22 mouse cellular contexts compared by ENCODE assay signal in the genomic region with DNA sequence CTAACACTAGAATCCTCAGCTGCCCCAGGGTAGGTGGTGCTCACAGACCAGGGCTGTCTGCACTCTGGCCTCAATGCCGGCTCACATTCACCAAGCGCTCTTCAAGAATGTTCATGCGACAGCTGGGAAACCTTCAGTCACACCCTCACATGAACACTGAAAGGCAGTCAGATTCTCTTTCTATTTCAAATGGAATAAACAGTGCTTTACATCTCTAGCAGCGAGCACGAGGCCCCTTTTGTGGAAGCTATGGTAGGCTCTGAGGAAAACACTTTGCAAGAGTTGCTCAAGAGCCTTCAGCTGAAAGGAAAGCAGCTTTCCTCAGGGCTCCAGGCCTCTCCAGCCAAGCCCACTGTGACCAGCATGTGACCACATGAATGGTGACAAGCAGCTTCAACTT. TPM values are rescaled to one million over a fixed set of nuclear protein-coding genes. Genes with fewer than 3 reads are reported as not detected.
DNase-seq lines count a peak whose midpoint lies in the region; ATAC-seq lines count a peak whose summit lies in the region.
"Had no signal": no experiment of that assay in that cellular context is flagged by ENCODE, and none has a peak within 500 bp of the region (broad histone marks: within the 10 kb centered on the region; RNA-seq: fewer than 3 reads in every experiment).

No protein-coding gene starts in this region.

- H3K4me2 ChIP-seq in lung, embryonic 15.5 days = no peak overlapping the region
- no peak overlapping the region for H3K4me2 ChIP-seq in intestine, embryonic 15.5 days (replicated peaks)
- H3K4me2 ChIP-seq: embryonic facial prominence, embryonic 13.5 days; forebrain, embryonic 12.5 days; hindbrain, embryonic 12.5 days had no signal

- no peaks in the 10 kb centered on the region for H3K4me1 ChIP-seq in lung, embryonic 15.5 days
- H3K4me1 ChIP-seq in intestine, embryonic 15.5 days (replicated peaks) = no peaks in the 10 kb centered on the region
- H3K4me1 ChIP-seq: embryonic facial prominence, embryonic 13.5 days; forebrain, embryonic 12.5 days; hindbrain, embryonic 12.5 days had no signal

- no peaks in the 10 kb centered on the region for H3K9me3 ChIP-seq in lung, embryonic 15.5 days
- no peaks in the 10 kb centered on the region for H3K9me3 ChIP-seq in intestine, embryonic 15.5 days
- H3K9me3 ChIP-seq: embryonic facial prominence, embryonic 13.5 days; forebrain, embryonic 12.5 days; hindbrain, embryonic 12.5 days had no signal

- peak; percentile 94 for ATAC-seq in lung, embryonic 15.5 days (ENCODE audit: borderline replicate concordance, extremely low read depth, low FRiP score, low TSS enrichment)
- no peak for ATAC-seq in megakaryocyte-erythroid progenitor cell, adult 5-6 weeks (replicated peaks; ENCODE audit: low FRiP score, low TSS enrichment, poor library complexity, severe bottlenecking)
- no peak for ATAC-seq in intestine, embryonic 15.5 days
- ATAC-seq: forebrain, postnatal 0 days; hindbrain, embryonic 16.5 days had no signal

- no peaks in the 10 kb centered on the region for H3K27me3 ChIP-seq in lung, embryonic 15.5 days
- no peaks in the 10 kb centered on the region for H3K27me3 ChIP-seq in intestine, embryonic 15.5 days (replicated peaks)
- H3K27me3 ChIP-seq: embryonic facial prominence, embryonic 13.5 days; forebrain, embryonic 12.5 days; hindbrain, embryonic 12.5 days had no signal

- no peaks in the 10 kb centered on the region; the same call in 1 of the 2 replicates for H3K36me3 ChIP-seq in lung, embryonic 15.5 days
- no peaks in the 10 kb centered on the region for H3K36me3 ChIP-seq in intestine, embryonic 15.5 days
- H3K36me3 ChIP-seq: embryonic facial prominence, embryonic 13.5 days had no signal

- H3K4me3 ChIP-seq in lung, embryonic 15.5 days = no peak overlapping the region
- H3K4me3 ChIP-seq in intestine, embryonic 15.5 days (replicated peaks) = no peak overlapping the region
- H3K4me3 ChIP-seq: embryonic facial prominence, embryonic 13.5 days; forebrain, embryonic 12.5 days; gastrocnemius, adult 2 months; hindbrain, embryonic 12.5 days had no signal

- 45% methylated on average over 5 of the region's 5 CpGs for WGBS in lung, embryonic 15.5 days
- 84% methylated on average over 5 of the region's 5 CpGs for WGBS in intestine, embryonic 15.5 days

- H3K27ac ChIP-seq in lung, embryonic 15.5 days = peak overlapping the region; percentile 57; the same call in 1 of the 2 replicates
- H3K27ac ChIP-seq in intestine, embryonic 15.5 days = no peak overlapping the region
- H3K27ac ChIP-seq: embryonic facial prominence, embryonic 13.5 days; forebrain, embryonic 12.5 days; gastrocnemius, adult 2 months; hindbrain, embryonic 12.5 days had no signal

- no peak overlapping the region for H3K9ac ChIP-seq in lung, embryonic 15.5 days
- no peak overlapping the region for H3K9ac ChIP-seq in intestine, embryonic 15.5 days
- H3K9ac ChIP-seq: embryonic facial prominence, embryonic 13.5 days; forebrain, embryonic 12.5 days; forebrain, postnatal 0 days; hindbrain, embryonic 12.5 days had no signal

- DNase-seq in lung, adult 18-20 months = peak; percentile 53 to 71
- DNase-seq in lung, postnatal 14 days = peak; percentile 77
- no peak for DNase-seq in gastrocnemius, adult 18-20 months (ENCODE audit: low spot score)
- DNase-seq in urinary bladder, postnatal 25 days (ENCODE audit: low spot score) = no peak
- DNase-seq: adrenal gland, adult 8-10 months; adrenal gland, postnatal 36 days; cerebellum, adult 11 months; cerebellum, adult 9-10 months; cerebellum, postnatal 25 days; forebrain, postnatal 0 days; gastrocnemius, adult 2 months; gastrocnemius, postnatal 25 days; heart, postnatal 10 days; heart, postnatal 4 days had no signal

RNA-seq across cellular contexts. Expression of a gene that starts 44.8 kb away (rescaled TPM):
- polyA plus RNA-seq in lung, embryonic 15.5 days (2015; fragmentation: Nextera tagmentation; extraction: Ambion mirVana) = 3.4 and 3.9 TPM in 2 replicates
- total RNA-seq in gastrocnemius, adult 18-20 months (2021) = 1 to 10 TPM in 1 of 2 experiments, under 1 TPM in 1; 0.84 to 1.8 TPM
- 0.20 TPM in 1 of 2 replicates, not detected in the other for total RNA-seq in megakaryocyte-erythroid progenitor cell, adult 5-6 weeks (2014; fragmentation: Nextera tagmentation)
- total RNA-seq in megakaryocyte-erythroid progenitor cell, adult 5-6 weeks (2017) = 0.09 TPM in 1 of 2 replicates, not detected in the other
- 2.5 and 3.0 TPM in 2 replicates for polyA plus RNA-seq in intestine, embryonic 15.5 days (2015; fragmentation: Nextera tagmentation; extraction: Ambion mirVana)
- total RNA-seq: granulocyte monocyte progenitor cell, adult 5-6 weeks had no signal

Comparison
In these comparisons a context has a peak if more than half of its experiments do, and no peak if none do; other contexts are left out.
1. DNase-seq: peak in lung, adult 18-20 months (2 of 2) and lung, postnatal 14 days (single experiment); none in gastrocnemius, adult 18-20 months (single experiment) and urinary bladder, postnatal 25 days (single experiment).